Mouse (Mus musculus) lung, adult 2 months (tissue): ENCODE data around the gene Bcorl1.

ENCODE experiments used
- CTCF ChIP-seq: fragments of 200-500 bp; IDR thresholded peaks from 2 replicates; pipeline ENCODE4 v1.5.1; 2011; ENCODE audit warnings: mild to moderate bottlenecking, low read length, control low read depth; ENCODE audit not compliant: insufficient read depth
- POLR2A ChIP-seq: fragments of 200-500 bp; IDR thresholded peaks from 2 replicates; pipeline ENCODE4 v1.6.1; 2011; ENCODE audit warnings: low read depth, mild to moderate bottlenecking, control low read depth, low read length, borderline replicate concordance; ENCODE audit errors: extremely low read depth

GRCm38 (mm10) chrX:48455018-48455417, 113.9 kb downstream of the Bcorl1 start:
- TF ChIP-seq POLR2A (no peak), CTCF (no peak)
